Mouse (Mus musculus): ENCODE data around the gene Acyp2. TPM values are rescaled to one million over a fixed set of nuclear protein-coding genes. Genes with fewer than 3 reads are reported as not detected.
A peak's percentile ranks its signal among the peaks of the same experiment; 100 is the strongest.

The Acyp2 gene
- polyA plus RNA-seq, 1 experiment from 2014 or later, result 16.3 TPM

DNA sequence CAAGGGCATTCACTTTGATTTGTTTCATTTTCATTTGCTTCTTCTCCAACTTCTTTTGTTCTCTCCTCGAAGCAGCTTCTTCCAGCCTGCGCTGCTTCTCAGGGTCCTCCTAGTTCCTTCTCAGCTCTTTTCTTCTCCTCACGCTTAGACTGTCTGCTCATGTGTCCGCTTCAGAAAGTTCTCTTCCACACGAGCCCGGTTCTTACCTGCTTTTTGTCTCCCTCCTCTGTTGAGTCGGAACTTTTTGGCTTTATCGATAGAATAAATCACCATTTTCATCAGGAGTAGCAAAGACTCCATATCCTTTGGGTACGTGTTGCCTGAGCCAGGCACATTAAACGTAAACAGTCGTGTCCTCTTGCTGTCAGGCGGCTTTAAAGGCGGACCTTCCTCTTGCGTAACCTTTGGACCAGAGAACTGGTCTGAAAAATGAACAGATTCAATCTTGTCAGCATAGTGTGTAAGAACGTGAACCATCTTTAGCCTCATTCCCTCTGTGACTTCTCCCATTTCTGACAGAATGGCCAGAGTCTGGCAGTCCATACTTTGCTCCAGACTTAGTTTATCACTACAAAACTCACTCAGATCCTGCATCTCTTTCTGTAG lies 76.5 kb downstream of the Acyp2 start:
- Histone ChIP-seq H3K4me1 (no peaks in the 10 kb centered on the region), H3K9ac (replicated peaks) (no peak overlapping the region), H3K4me2 (replicated peaks) (no peak overlapping the region), H3K27me3 (no peaks in the 10 kb centered on the region), H3K27ac (replicated peaks) (no peak overlapping the region), H3K4me3 (no peak overlapping the region), H3K36me3 (no peaks in the 10 kb centered on the region), H3K9me3 (no peaks in the 10 kb centered on the region)
- ATAC-seq (ENCODE audit: low FRiP score, low read depth), result no peak
- 92% methylated on average over 15 of the region's 15 CpGs for WGBS

- H3K9me3 ChIP-seq, result no peaks in the 10 kb centered on the region
- H3K4me1 ChIP-seq, result no peaks in the 10 kb centered on the region
- no peak overlapping the region for H3K9ac ChIP-seq (replicated peaks)
- WGBS, result 93% methylated on average over 3 of the region's 3 CpGs
- no peak overlapping the region for H3K27ac ChIP-seq (replicated peaks)
- ATAC-seq (ENCODE audit: low FRiP score, low read depth), result no peak
- H3K36me3 ChIP-seq, result no peaks in the 10 kb centered on the region
- H3K4me3 ChIP-seq, result no peak overlapping the region
- H3K4me2 ChIP-seq (replicated peaks), result no peak overlapping the region
- no peaks in the 10 kb centered on the region for H3K27me3 ChIP-seq
Observed at GRCm38 (mm10) chr11:30570568-30570967, 78.8 kb downstream of the Acyp2 start.

DNA sequence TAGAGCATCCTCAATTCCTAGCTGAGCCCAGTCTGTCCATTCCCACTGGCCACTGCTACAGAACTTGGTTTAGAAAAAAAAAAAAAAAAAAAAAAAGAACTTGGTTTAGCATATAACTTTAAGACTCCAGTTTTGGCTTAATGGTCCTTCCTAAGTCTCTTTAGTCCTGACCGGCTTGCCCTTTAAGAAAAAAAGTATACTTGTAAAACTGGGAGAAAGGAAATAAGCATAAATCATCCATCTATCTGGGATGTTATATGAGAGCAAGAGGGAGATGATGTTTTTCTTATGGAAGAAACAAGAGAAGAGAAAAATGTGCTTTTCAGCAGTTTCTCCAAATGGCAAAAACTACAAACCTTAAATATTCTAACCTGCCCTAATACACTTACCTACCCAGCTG lies 89.2 kb downstream of the Acyp2 start:
- H3K9ac ChIP-seq (replicated peaks), result no peak overlapping the region
- H3K4me1 ChIP-seq, result no peaks in the 10 kb centered on the region
- 86% methylated on average over 1 of the region's 1 CpGs for WGBS
- no peak overlapping the region for H3K4me3 ChIP-seq
- no peak overlapping the region for H3K27ac ChIP-seq (replicated peaks)
- no peak overlapping the region for H3K4me2 ChIP-seq (replicated peaks)
- H3K9me3 ChIP-seq, result no peaks in the 10 kb centered on the region
- no peaks in the 10 kb centered on the region for H3K27me3 ChIP-seq
- no peaks in the 10 kb centered on the region for H3K36me3 ChIP-seq
- no peak for ATAC-seq (ENCODE audit: low FRiP score, low read depth)

GRCm38 (mm10) chr11:30553408-30553807 lies 96.0 kb downstream of the Acyp2 start:
- Histone ChIP-seq H3K4me1 (no peaks in the 10 kb centered on the region), H3K9me3 (no peaks in the 10 kb centered on the region), H3K27ac (replicated peaks) (no peak overlapping the region), H3K9ac (replicated peaks) (no peak overlapping the region), H3K36me3 (no peaks in the 10 kb centered on the region), H3K4me3 (no peak overlapping the region), H3K4me2 (replicated peaks) (no peak overlapping the region), H3K27me3 (no peaks in the 10 kb centered on the region)
- no peak for ATAC-seq (ENCODE audit: low FRiP score, low read depth)
- WGBS, result 97% methylated on average over 1 of the region's 1 CpGs

GRCm38 (mm10) chr11:30517133-30517532 lies 132.3 kb downstream of the Acyp2 start:
- H3K9me3 ChIP-seq, result no peaks in the 10 kb centered on the region
- no peak overlapping the region for H3K4me2 ChIP-seq (replicated peaks)
- no peak overlapping the region for H3K9ac ChIP-seq (replicated peaks)
- H3K36me3 ChIP-seq, result no peaks in the 10 kb centered on the region
- 82% methylated on average over 2 of the region's 2 CpGs for WGBS
- H3K4me1 ChIP-seq, result no peaks in the 10 kb centered on the region
- H3K27me3 ChIP-seq, result no peaks in the 10 kb centered on the region
- no peak for ATAC-seq (ENCODE audit: low FRiP score, low read depth)
- no peak overlapping the region for H3K27ac ChIP-seq (replicated peaks)
- H3K4me3 ChIP-seq, result no peak overlapping the region

DNA sequence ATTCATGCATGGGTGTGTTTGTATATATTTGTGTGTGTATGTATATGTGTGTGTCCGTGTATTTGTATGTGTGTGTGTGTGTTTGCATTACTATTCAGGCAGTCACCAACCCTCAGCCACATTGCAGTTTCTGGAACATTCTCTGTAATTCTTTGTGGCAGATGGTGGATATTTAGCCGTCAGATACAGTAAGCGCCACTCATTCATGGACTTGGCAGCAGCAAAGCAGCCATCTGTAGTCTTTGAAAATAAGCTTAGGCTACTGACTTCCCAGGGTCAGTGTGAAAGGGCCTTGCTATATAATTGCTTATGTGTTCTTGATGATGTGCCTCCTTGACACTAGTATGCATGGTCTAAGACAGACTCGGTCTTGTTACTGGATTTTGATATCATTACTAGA lies 141.2 kb downstream of the Acyp2 start:
- no peak overlapping the region for H3K4me3 ChIP-seq
- H3K4me2 ChIP-seq (replicated peaks), result no peak overlapping the region
- ATAC-seq (ENCODE audit: low FRiP score, low read depth), result no peak
- H3K9me3 ChIP-seq, result no peaks in the 10 kb centered on the region
- no peak overlapping the region for H3K9ac ChIP-seq (replicated peaks)
- WGBS, result 92% methylated on average over 4 of the region's 4 CpGs
- H3K27me3 ChIP-seq, result no peaks in the 10 kb centered on the region
- no peaks in the 10 kb centered on the region for H3K4me1 ChIP-seq
- no peaks in the 10 kb centered on the region for H3K36me3 ChIP-seq
- H3K27ac ChIP-seq (replicated peaks), result no peak overlapping the region

DNA sequence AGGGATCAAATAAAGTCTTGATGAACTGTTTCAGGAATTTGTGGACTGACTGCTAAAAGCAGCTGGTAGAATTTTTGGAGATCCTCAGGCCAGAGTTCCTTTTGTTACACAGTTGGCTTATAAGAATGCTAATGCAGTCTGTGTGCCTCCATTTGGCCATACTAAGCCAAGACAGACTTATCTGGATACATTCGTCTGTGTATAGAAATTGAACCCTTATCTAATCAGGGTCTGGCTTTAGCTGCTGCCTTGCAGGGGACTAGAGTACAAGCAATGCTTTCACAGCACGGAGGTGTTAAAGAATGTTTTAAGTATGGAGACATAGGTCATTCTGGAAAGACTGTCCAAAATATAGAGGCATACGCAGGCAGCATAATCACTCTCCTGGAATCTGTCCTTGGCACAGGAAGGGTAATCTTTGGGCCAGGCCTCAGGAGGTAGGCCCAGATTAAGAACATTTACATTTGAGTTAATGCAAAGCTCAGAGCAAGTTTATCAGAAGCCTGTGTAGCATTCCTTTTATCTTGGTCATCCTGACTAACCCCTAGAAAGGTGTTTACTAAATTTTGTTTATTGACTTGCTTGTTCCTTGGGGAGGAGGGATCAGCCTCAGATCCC lies 150.5 kb downstream of the Acyp2 start:
- 68% methylated on average over 3 of the region's 3 CpGs for WGBS
- ATAC-seq (ENCODE audit: low FRiP score, low read depth), result no peak
- H3K4me3 ChIP-seq, result no peak overlapping the region
- H3K4me1 ChIP-seq, result no peaks in the 10 kb centered on the region
- no peak overlapping the region for H3K27ac ChIP-seq (replicated peaks)
- no peaks in the 10 kb centered on the region for H3K9me3 ChIP-seq
- no peaks in the 10 kb centered on the region for H3K36me3 ChIP-seq
- no peak overlapping the region for H3K4me2 ChIP-seq (replicated peaks)
- no peaks in the 10 kb centered on the region for H3K27me3 ChIP-seq
- H3K9ac ChIP-seq (replicated peaks), result no peak overlapping the region

- Histone ChIP-seq H3K27me3 (no peaks in the 10 kb centered on the region), H3K4me3 (no peak overlapping the region), H3K9me3 (no peaks in the 10 kb centered on the region), H3K4me2 (replicated peaks) (no peak overlapping the region), H3K9ac (replicated peaks) (no peak overlapping the region), H3K27ac (replicated peaks) (no peak overlapping the region), H3K36me3 (no peaks in the 10 kb centered on the region), H3K4me1 (no peaks in the 10 kb centered on the region)
- no peak for ATAC-seq (ENCODE audit: low FRiP score, low read depth)
- 55% methylated on average over 2 of the region's 2 CpGs for WGBS
Observed at GRCm38 (mm10) chr11:30497151-30497550, 152.2 kb downstream of the Acyp2 start.

DNA sequence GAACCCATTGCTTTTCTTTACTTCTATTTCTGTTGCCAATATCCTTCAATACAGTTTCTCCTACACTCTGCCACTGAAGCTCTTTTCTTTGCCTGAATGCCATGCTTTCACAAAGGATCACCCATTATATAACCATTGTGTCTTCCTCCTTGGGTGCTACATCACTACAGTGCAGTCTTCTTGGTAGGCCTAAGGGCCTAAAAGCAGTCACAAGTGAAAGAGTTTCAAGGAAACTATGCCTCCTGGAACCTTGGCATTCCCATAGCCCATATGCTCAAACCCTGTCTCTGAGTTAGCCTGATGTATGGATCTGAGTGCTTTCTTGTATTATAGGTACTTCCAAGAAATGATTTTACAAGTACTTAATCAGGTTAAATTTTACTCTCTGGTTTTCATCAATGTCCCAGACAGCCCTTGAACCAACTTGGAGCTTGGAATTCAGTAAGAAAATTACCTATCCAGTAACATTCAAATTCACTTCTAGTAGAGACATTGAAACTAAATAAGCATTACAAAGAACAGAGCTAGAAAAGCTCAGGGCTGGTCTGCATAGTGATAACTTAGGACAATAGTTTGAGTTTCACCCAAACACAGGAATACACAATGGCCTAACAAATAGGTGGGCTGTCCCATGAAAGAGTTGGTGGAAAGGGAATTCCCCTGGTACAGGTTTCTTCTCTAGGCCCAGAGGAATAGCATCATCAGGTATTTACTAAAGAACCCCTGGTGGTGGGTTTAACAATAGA lies 157.7 kb downstream of the Acyp2 start:
- Histone ChIP-seq H3K4me1 (no peaks in the 10 kb centered on the region), H3K27me3 (no peaks in the 10 kb centered on the region), H3K27ac (replicated peaks) (no peak overlapping the region), H3K36me3 (no peaks in the 10 kb centered on the region), H3K9ac (replicated peaks) (no peak overlapping the region), H3K9me3 (no peaks in the 10 kb centered on the region), H3K4me2 (replicated peaks) (no peak overlapping the region), H3K4me3 (no peak overlapping the region)
- no peak for ATAC-seq (ENCODE audit: low FRiP score, low read depth)

- Histone ChIP-seq H3K27me3 (no peaks in the 10 kb centered on the region), H3K4me3 (no peak overlapping the region), H3K9ac (replicated peaks) (no peak overlapping the region), H3K27ac (replicated peaks) (no peak overlapping the region), H3K36me3 (no peaks in the 10 kb centered on the region), H3K4me2 (replicated peaks) (no peak overlapping the region), H3K4me1 (no peaks in the 10 kb centered on the region), H3K9me3 (no peaks in the 10 kb centered on the region)
- ATAC-seq (ENCODE audit: low FRiP score, low read depth), result no peak
- 77% methylated on average over 9 of the region's 10 CpGs for WGBS
Observed at GRCm38 (mm10) chr11:30488183-30488582, 161.2 kb downstream of the Acyp2 start.

DNA sequence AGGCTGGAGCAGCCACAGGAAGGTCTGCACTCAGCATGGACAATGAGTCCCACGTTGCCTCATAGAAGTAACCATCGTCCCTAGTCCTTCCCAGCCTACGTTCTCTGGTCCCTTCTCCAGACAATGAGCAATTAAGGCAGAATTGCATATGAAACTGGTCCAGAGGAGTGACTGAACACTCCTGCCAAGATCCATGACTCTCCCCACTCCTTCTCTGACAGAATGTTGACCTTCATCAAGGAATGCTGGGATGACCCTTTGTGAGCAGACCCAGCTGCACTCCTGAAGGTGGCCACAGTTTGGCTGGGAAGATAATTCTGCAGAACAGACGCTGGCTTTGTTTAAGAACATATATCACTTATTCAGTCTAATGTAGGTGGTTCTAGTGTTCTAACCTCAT lies 166.1 kb downstream of the Acyp2 start:
- ATAC-seq (ENCODE audit: low FRiP score, low read depth), result no peak
- H3K9me3 ChIP-seq, result no peaks in the 10 kb centered on the region
- WGBS, result 94% methylated on average over 4 of the region's 4 CpGs
- H3K4me2 ChIP-seq (replicated peaks), result no peak overlapping the region
- no peak overlapping the region for H3K27ac ChIP-seq (replicated peaks)
- H3K27me3 ChIP-seq, result no peaks in the 10 kb centered on the region
- H3K36me3 ChIP-seq, result no peaks in the 10 kb centered on the region
- no peak overlapping the region for H3K9ac ChIP-seq (replicated peaks)
- no peak overlapping the region for H3K4me3 ChIP-seq
- no peaks in the 10 kb centered on the region for H3K4me1 ChIP-seq

GRCm38 (mm10) chr11:30471751-30472593 lies 177.4 kb downstream of the Acyp2 start, which contains the start of gene 4930505A04Rik:
Gene 4930505A04Rik, minus strand, starts transcription at chr11:30471827.
- Histone ChIP-seq H3K9ac (replicated peaks) (peak within 1 kb of the TSS; percentile 65; the same call in 1 of the 2 replicates), H3K27ac (replicated peaks) (no peak within 1 kb of the TSS), H3K36me3 (no peaks in the 10 kb centered on the region), H3K4me2 (replicated peaks) (peak within 1 kb of the TSS; percentile 68), H3K4me3 (peak within 1 kb of the TSS; percentile 50), H3K4me1 (peaks cover 11% of the 10 kb centered on the region; the same call in 1 of the 2 replicates), H3K9me3 (no peaks in the 10 kb centered on the region), H3K27me3 (peaks cover 13% of the 10 kb centered on the region; the same call in 1 of the 2 replicates)
- ATAC-seq (ENCODE audit: low FRiP score, low read depth), result peak; percentile 99
- 11% methylated on average over 17 of the region's 17 CpGs for WGBS
